Mouse (Mus musculus): ENCODE results near the gene Ssx2ip. TPM values are rescaled to one million over a fixed set of nuclear protein-coding genes. Genes with fewer than 3 reads are reported as not detected.
A peak's percentile ranks its signal among the peaks of the same experiment; 100 is the strongest.
"Not testable (repeated sequence)": the region's sequence is repeated elsewhere in the genome, so short reads cannot be mapped to it uniquely, and the experiment has no call there.

Ssx2ip gene
- polyA plus RNA-seq, 1 experiment from 2014 or later, result 25.1 TPM

- no peak for DNase-seq (ENCODE audit: low spot score)
Observed at GRCm38 (mm10) chr3:146419992-146420537, 15.6 kb downstream of the Ssx2ip start.

GRCm38 (mm10) chr3:146421787-146422186 is 17.3 kb downstream of the Ssx2ip start:
- no peaks in the 10 kb centered on the region for H3K4me1 ChIP-seq (replicated peaks; ENCODE audit: control insufficient read depth, insufficient read depth, low read length)
- H3K4me3 ChIP-seq (ENCODE audit: low read depth, low read length), result no peak overlapping the region
- H3K27me3 ChIP-seq (ENCODE audit: control insufficient read depth, insufficient read depth, low read length), result no peaks in the 10 kb centered on the region
- no peak overlapping the region for H3K4me2 ChIP-seq (replicated peaks; ENCODE audit: low read depth, low read length)
- H3K36me3 ChIP-seq (ENCODE audit: control insufficient read depth, insufficient read depth, low read length), result no peaks in the 10 kb centered on the region
- DNase-seq (ENCODE audit: low spot score) (no peak), ATAC-seq (ENCODE audit: low FRiP score) (no peak)
- 63% methylated on average over 8 of the region's 8 CpGs for WGBS
- no peak overlapping the region for H3K27ac ChIP-seq (ENCODE audit: low read depth, low read length)
- H3K9ac ChIP-seq (ENCODE audit: low read depth, low read length), result no peak overlapping the region
- H3K9me3 ChIP-seq (ENCODE audit: control insufficient read depth, low read length), result no peaks in the 10 kb centered on the region

More at GRCm38 (mm10) chr3:146419992-146420537, 15.6 kb downstream of the Ssx2ip start:
- Histone ChIP-seq H3K27me3 (ENCODE audit: control insufficient read depth, insufficient read depth, low read length) (no peaks in the 10 kb centered on the region), H3K4me1 (replicated peaks; ENCODE audit: control insufficient read depth, insufficient read depth, low read length) (no peaks in the 10 kb centered on the region), H3K27ac (ENCODE audit: low read depth, low read length) (no peak overlapping the region), H3K9me3 (ENCODE audit: control insufficient read depth, low read length) (no peaks in the 10 kb centered on the region), H3K9ac (ENCODE audit: low read depth, low read length) (no peak overlapping the region), H3K4me2 (replicated peaks; ENCODE audit: low read depth, low read length) (no peak overlapping the region), H3K36me3 (ENCODE audit: control insufficient read depth, insufficient read depth, low read length) (no peaks in the 10 kb centered on the region), H3K4me3 (ENCODE audit: low read depth, low read length) (no peak overlapping the region)
- no peak for ATAC-seq (ENCODE audit: low FRiP score)
- WGBS, result 92% methylated on average over 15 of the region's 15 CpGs

- no peak overlapping the region for H3K4me3 ChIP-seq (ENCODE audit: low read depth, low read length)
- H3K4me2 ChIP-seq (replicated peaks; ENCODE audit: low read depth, low read length), result no peak overlapping the region
- no peaks in the 10 kb centered on the region for H3K27me3 ChIP-seq (ENCODE audit: control insufficient read depth, insufficient read depth, low read length)
- H3K27ac ChIP-seq (ENCODE audit: low read depth, low read length), result no peak overlapping the region
- no peak for ATAC-seq (ENCODE audit: low FRiP score)
- 81% methylated on average over 7 of the region's 7 CpGs for WGBS
- no peaks in the 10 kb centered on the region for H3K9me3 ChIP-seq (ENCODE audit: control insufficient read depth, low read length)
- no peaks in the 10 kb centered on the region for H3K36me3 ChIP-seq (ENCODE audit: control insufficient read depth, insufficient read depth, low read length)
- no peaks in the 10 kb centered on the region for H3K4me1 ChIP-seq (replicated peaks; ENCODE audit: control insufficient read depth, insufficient read depth, low read length)
- no peak for DNase-seq (ENCODE audit: low spot score)
- no peak overlapping the region for H3K9ac ChIP-seq (ENCODE audit: low read depth, low read length)
Observed at GRCm38 (mm10) chr3:146423710-146424109, 19.3 kb downstream of the Ssx2ip start.

GRCm38 (mm10) chr3:146424306-146424900 is 20.0 kb downstream of the Ssx2ip start:
- no peak overlapping the region for H3K27ac ChIP-seq (ENCODE audit: low read depth, low read length)
- WGBS, result 79% methylated on average over 7 of the region's 7 CpGs
- DNase-seq (ENCODE audit: low spot score) (no peak), ATAC-seq (ENCODE audit: low FRiP score) (no peak)
- no peaks in the 10 kb centered on the region for H3K27me3 ChIP-seq (ENCODE audit: control insufficient read depth, insufficient read depth, low read length)
- H3K4me3 ChIP-seq (ENCODE audit: low read depth, low read length), result no peak overlapping the region
- no peaks in the 10 kb centered on the region for H3K36me3 ChIP-seq (ENCODE audit: control insufficient read depth, insufficient read depth, low read length)
- H3K9me3 ChIP-seq (ENCODE audit: control insufficient read depth, low read length), result no peaks in the 10 kb centered on the region
- H3K4me2 ChIP-seq (replicated peaks; ENCODE audit: low read depth, low read length), result no peak overlapping the region
- H3K4me1 ChIP-seq (replicated peaks; ENCODE audit: control insufficient read depth, insufficient read depth, low read length), result no peaks in the 10 kb centered on the region
- no peak overlapping the region for H3K9ac ChIP-seq (ENCODE audit: low read depth, low read length)

- ATAC-seq (ENCODE audit: low FRiP score), result no peak; the same call in 1 of the 2 replicates
- 82% methylated on average over 7 of the region's 7 CpGs for WGBS
- Histone ChIP-seq H3K9ac (ENCODE audit: low read depth, low read length) (no peak overlapping the region), H3K36me3 (ENCODE audit: control insufficient read depth, insufficient read depth, low read length) (no peaks in the 10 kb centered on the region), H3K27ac (ENCODE audit: low read depth, low read length) (no peak overlapping the region), H3K9me3 (ENCODE audit: control insufficient read depth, low read length) (no peaks in the 10 kb centered on the region), H3K4me2 (replicated peaks; ENCODE audit: low read depth, low read length) (no peak overlapping the region), H3K4me3 (ENCODE audit: low read depth, low read length) (no peak overlapping the region), H3K4me1 (replicated peaks; ENCODE audit: control insufficient read depth, insufficient read depth, low read length) (no peaks in the 10 kb centered on the region), H3K27me3 (ENCODE audit: control insufficient read depth, insufficient read depth, low read length) (no peaks in the 10 kb centered on the region)
- no peak for DNase-seq (ENCODE audit: low spot score)
Observed at GRCm38 (mm10) chr3:146425902-146426301, 21.5 kb downstream of the Ssx2ip start.

GRCm38 (mm10) chr3:146426489-146426888 is 22.0 kb downstream of the Ssx2ip start:
- Histone ChIP-seq H3K27me3 (ENCODE audit: control insufficient read depth, insufficient read depth, low read length) (no peaks in the 10 kb centered on the region), H3K27ac (ENCODE audit: low read depth, low read length) (no peak overlapping the region), H3K4me3 (ENCODE audit: low read depth, low read length) (no peak overlapping the region), H3K9ac (ENCODE audit: low read depth, low read length) (no peak overlapping the region), H3K4me1 (replicated peaks; ENCODE audit: control insufficient read depth, insufficient read depth, low read length) (no peaks in the 10 kb centered on the region), H3K4me2 (replicated peaks; ENCODE audit: low read depth, low read length) (no peak overlapping the region), H3K36me3 (ENCODE audit: control insufficient read depth, insufficient read depth, low read length) (no peaks in the 10 kb centered on the region), H3K9me3 (ENCODE audit: control insufficient read depth, low read length) (no peaks in the 10 kb centered on the region)
- no peak for DNase-seq (ENCODE audit: low spot score)
- WGBS, result 77% methylated on average over 8 of the region's 8 CpGs
- peak; percentile 59; the same call in 1 of the 2 replicates for ATAC-seq (ENCODE audit: low FRiP score)

- H3K36me3 ChIP-seq (ENCODE audit: control insufficient read depth, insufficient read depth, low read length); ATAC-seq (ENCODE audit: low FRiP score); H3K4me2 ChIP-seq (replicated peaks; ENCODE audit: low read depth, low read length); H3K4me3 ChIP-seq (ENCODE audit: low read depth, low read length); H3K27ac ChIP-seq (ENCODE audit: low read depth, low read length); H3K4me1 ChIP-seq (replicated peaks; ENCODE audit: control insufficient read depth, insufficient read depth, low read length); H3K9ac ChIP-seq (ENCODE audit: low read depth, low read length); DNase-seq (ENCODE audit: low spot score); H3K27me3 ChIP-seq (ENCODE audit: control insufficient read depth, insufficient read depth, low read length); H3K9me3 ChIP-seq (ENCODE audit: control insufficient read depth, low read length): not testable (repeated sequence)
- WGBS, result 82% methylated on average over 11 of the region's 11 CpGs
Observed at GRCm38 (mm10) chr3:146433063-146433462, 28.6 kb downstream of the Ssx2ip start.

- no peak overlapping the region for H3K4me3 ChIP-seq (ENCODE audit: low read depth, low read length)
- H3K27me3 ChIP-seq (ENCODE audit: control insufficient read depth, insufficient read depth, low read length), result no peaks in the 10 kb centered on the region
- WGBS, result 92% methylated on average over 14 of the region's 14 CpGs
- H3K9me3 ChIP-seq (ENCODE audit: control insufficient read depth, low read length), result no peaks in the 10 kb centered on the region
- DNase-seq (ENCODE audit: low spot score) (no peak), ATAC-seq (ENCODE audit: low FRiP score) (no peak)
- H3K27ac ChIP-seq (ENCODE audit: low read depth, low read length), result no peak overlapping the region
- no peaks in the 10 kb centered on the region for H3K4me1 ChIP-seq (replicated peaks; ENCODE audit: control insufficient read depth, insufficient read depth, low read length)
- no peak overlapping the region for H3K9ac ChIP-seq (ENCODE audit: low read depth, low read length)
- H3K36me3 ChIP-seq (ENCODE audit: control insufficient read depth, insufficient read depth, low read length), result 0 out of 2 replicates have a peak, but pooled peaks cover 2% of the 10 kb centered on the region
- H3K4me2 ChIP-seq (replicated peaks; ENCODE audit: low read depth, low read length), result no peak overlapping the region
Observed at GRCm38 (mm10) chr3:146433681-146434350, 29.4 kb downstream of the Ssx2ip start.

- Histone ChIP-seq H3K9ac (ENCODE audit: low read depth, low read length) (no peak overlapping the region), H3K4me1 (replicated peaks; ENCODE audit: control insufficient read depth, insufficient read depth, low read length) (no peaks in the 10 kb centered on the region), H3K27ac (ENCODE audit: low read depth, low read length) (no peak overlapping the region), H3K9me3 (ENCODE audit: control insufficient read depth, low read length) (no peaks in the 10 kb centered on the region), H3K27me3 (ENCODE audit: control insufficient read depth, insufficient read depth, low read length) (no peaks in the 10 kb centered on the region), H3K4me2 (replicated peaks; ENCODE audit: low read depth, low read length) (no peak overlapping the region), H3K36me3 (ENCODE audit: control insufficient read depth, insufficient read depth, low read length) (0 out of 2 replicates have a peak, but pooled peaks cover 2% of the 10 kb centered on the region), H3K4me3 (ENCODE audit: low read depth, low read length) (no peak overlapping the region)
- no peak for DNase-seq (ENCODE audit: low spot score)
- 94% methylated on average over 8 of the region's 8 CpGs for WGBS
- ATAC-seq (ENCODE audit: low FRiP score), result no peak
Observed at GRCm38 (mm10) chr3:146434686-146435085, 30.2 kb downstream of the Ssx2ip start.

All from hindbrain, embryonic 11.5 days (tissue).